Mouse (Mus musculus): ENCODE measurements around the gene Tcf7l1. TPM values are rescaled to one million over a fixed set of nuclear protein-coding genes. Genes with fewer than 3 reads are reported as not detected.

Tcf7l1 gene
- total and polyA plus RNA-seq, 3 experiments = not detected

DNA sequence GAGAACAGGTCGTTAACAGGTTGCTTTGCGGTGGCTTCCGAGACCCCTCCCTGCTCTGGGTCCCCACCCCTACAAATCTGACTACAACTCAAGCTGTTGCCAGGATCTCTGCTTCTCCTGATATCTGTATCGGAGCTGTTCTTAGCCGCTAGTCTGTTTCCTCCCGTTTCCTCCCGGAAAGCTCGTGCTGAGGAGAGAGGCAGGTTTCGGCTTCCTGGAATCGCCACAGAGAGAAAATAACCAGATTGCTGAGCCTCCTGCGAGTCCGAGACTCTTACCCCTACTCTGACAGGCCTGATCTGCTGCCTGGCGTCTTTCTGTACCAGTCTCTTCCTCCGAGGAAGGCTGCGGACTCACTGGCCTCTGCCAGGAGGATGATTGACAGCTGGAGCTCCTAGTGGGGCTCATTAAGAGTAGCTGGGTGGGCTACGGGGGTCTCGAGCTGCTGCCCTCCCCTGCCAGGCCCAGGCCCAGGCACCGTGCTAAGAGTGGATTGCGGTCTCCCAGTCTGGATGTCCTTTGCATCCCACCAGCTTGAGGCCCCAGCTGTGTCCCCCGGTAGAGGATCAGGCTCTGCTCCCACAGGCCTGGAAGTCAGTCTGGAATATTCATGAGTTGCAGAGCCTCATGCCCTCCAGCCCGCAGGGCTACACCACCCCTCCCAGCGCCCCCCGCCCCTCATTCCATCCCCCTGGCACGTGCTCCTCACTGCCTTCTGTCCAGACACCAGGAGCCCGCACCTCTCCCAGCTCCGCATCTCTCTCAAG is 36.1 kb upstream of the Tcf7l1 start:
- no peak overlapping the region for H3K27ac ChIP-seq (ENCODE audit: control insufficient read depth, low read depth, low read length)
- no peaks in the 10 kb centered on the region for H3K4me1 ChIP-seq (ENCODE audit: control insufficient read depth in 1 of 2, insufficient read depth in 2 of 2, low read length in 2 of 2)
- no peak for DNase-seq (ENCODE audit: low read depth, low spot score)
- no peaks in the 10 kb centered on the region for H3K36me3 ChIP-seq (ENCODE audit: control insufficient read depth in 1 of 2, insufficient read depth in 2 of 2, low read length in 2 of 2)
- H3K9ac ChIP-seq (ENCODE audit: control insufficient read depth, low read depth, low read length, poor library complexity, severe bottlenecking) = no peak overlapping the region
- H3K27me3 ChIP-seq (ENCODE audit: control insufficient read depth in 1 of 2, insufficient read depth in 2 of 2, low read length in 2 of 2) = no peaks in the 10 kb centered on the region; a peak in 1 of 4 replicates
- H3K9me3 ChIP-seq (replicated peaks; ENCODE audit: insufficient read depth, low read length) = no peaks in the 10 kb centered on the region
- H3K79me2 ChIP-seq (ENCODE audit: control insufficient read depth, insufficient read depth, low read length, poor library complexity) = no peaks in the 10 kb centered on the region
- TF ChIP-seq ZMIZ1 (IDR thresholded peaks at IDR 0.05; ENCODE audit: low read depth, low read length) = no peak
- TF ChIP-seq BHLHE40 (IDR thresholded peaks at IDR 0.05; ENCODE audit: borderline replicate concordance, low read depth, low read length) = no peak
- no peak for TF ChIP-seq GABPA (IDR thresholded peaks at IDR 0.05; ENCODE audit: low read depth, low read length)
- no peak for TF ChIP-seq ETS1 (IDR thresholded peaks at IDR 0.05; ENCODE audit: low read depth, low read length)
- TF ChIP-seq MAZ (IDR thresholded peaks at IDR 0.05; ENCODE audit: low read depth, low read length) = no peak
- no peak for TF ChIP-seq CHD1 (IDR thresholded peaks at IDR 0.05; ENCODE audit: low read depth, low read length)
- no peak overlapping the region for H3K4me3 ChIP-seq (ENCODE audit: control insufficient read depth in 1 of 2, insufficient read depth in 1 of 2, low read depth in 2 of 2, low read length in 2 of 2)

DNA sequence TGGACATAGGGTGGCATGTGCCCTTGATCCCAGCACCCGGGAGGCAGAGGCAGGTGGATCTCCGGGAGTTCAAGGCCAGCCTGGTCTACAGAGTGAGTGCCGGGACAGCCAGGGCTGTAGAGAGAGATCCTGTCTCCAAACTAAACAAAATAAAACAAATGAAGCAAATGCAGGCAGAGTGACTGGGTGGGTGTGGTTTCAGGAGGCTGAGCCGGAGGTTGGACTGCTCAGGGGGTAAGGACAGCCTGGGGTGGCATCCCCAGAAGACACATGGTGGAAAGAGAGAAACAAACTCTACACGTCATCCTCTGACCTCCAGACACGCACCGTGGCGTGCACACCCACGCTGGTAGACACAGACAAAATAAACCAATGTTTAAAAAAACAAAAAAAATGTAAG is 24.4 kb upstream of the Tcf7l1 start:
- TF ChIP-seq GABPA (IDR thresholded peaks at IDR 0.05; ENCODE audit: low read depth, low read length) (no peak), E2F4 (IDR thresholded peaks at IDR 0.05; ENCODE audit: borderline replicate concordance, low read depth, low read length) (no peak), POLR2AphosphoS5 (IDR thresholded peaks at IDR 0.05; ENCODE audit: borderline replicate concordance, low read depth, low read length) (no peak), CHD1 (IDR thresholded peaks at IDR 0.05; ENCODE audit: low read depth, low read length) (no peak), MYB (IDR thresholded peaks at IDR 0.05; ENCODE audit: low read depth, low read length) (no peak), ETS1 (IDR thresholded peaks at IDR 0.05; ENCODE audit: low read depth, low read length) (no peak), HCFC1 (IDR thresholded peaks at IDR 0.05; ENCODE audit: low read depth, low read length) (no peak), ELF1 (IDR thresholded peaks at IDR 0.05; ENCODE audit: low read depth, low read length) (no peak), TBP (IDR thresholded peaks at IDR 0.05; ENCODE audit: low read depth, low read length) (no peak), USF1 (IDR thresholded peaks at IDR 0.05; ENCODE audit: low read depth, low read length) (no peak), TAL1 (IDR thresholded peaks at IDR 0.05; ENCODE audit: low read length) (no peak), SMC3 (IDR thresholded peaks at IDR 0.05; ENCODE audit: low read depth, low read length) (no peak), MYC (IDR thresholded peaks at IDR 0.05; ENCODE audit: low read depth, low read length) (no peak), CHD2 (IDR thresholded peaks at IDR 0.05; ENCODE audit: low read length) (no peak), EP300 (IDR thresholded peaks at IDR 0.05; ENCODE audit: low read depth in 1 of 2, low read length in 2 of 2) (no peak)
- Histone ChIP-seq H3K36me3 (ENCODE audit: control insufficient read depth in 1 of 2, insufficient read depth in 2 of 2, low read length in 2 of 2) (no peaks in the 10 kb centered on the region), H3K4me3 (ENCODE audit: control insufficient read depth in 1 of 2, insufficient read depth in 1 of 2, low read depth in 2 of 2, low read length in 2 of 2) (no peak overlapping the region), H3K27me3 (ENCODE audit: control insufficient read depth in 1 of 2, insufficient read depth in 2 of 2, low read length in 2 of 2) (no peaks in the 10 kb centered on the region; a peak in 1 of 4 replicates), H3K9me3 (replicated peaks; ENCODE audit: insufficient read depth, low read length) (no peaks in the 10 kb centered on the region), H3K79me2 (ENCODE audit: control insufficient read depth, insufficient read depth, low read length, poor library complexity) (no peaks in the 10 kb centered on the region), H3K27ac (ENCODE audit: control insufficient read depth, low read depth, low read length) (no peak overlapping the region), H3K9ac (ENCODE audit: control insufficient read depth, low read depth, low read length, poor library complexity, severe bottlenecking) (no peak overlapping the region), H3K4me1 (ENCODE audit: control insufficient read depth in 1 of 2, insufficient read depth in 2 of 2, low read length in 2 of 2) (no peaks in the 10 kb centered on the region)
- no peak for DNase-seq (ENCODE audit: low read depth, low spot score)
